Mouse (Mus musculus) heart, embryonic 15.5 days (tissue): ENCODE measurements around the gene Amer2. TPM values are rescaled to one million over a fixed set of nuclear protein-coding genes. Genes with fewer than 3 reads are reported as not detected.

Experiments
- ATAC-seq: fragments of 200-750 bp; cut with Nextera tagmentation; replicated peaks from 2 replicates; pipeline ENCODE4 v1.8.0; 2017; ENCODE audit warnings: low read depth, moderate TSS enrichment; ENCODE audit not compliant: insufficient number of reproducible peaks, insufficient read depth, low FRiP score
- H3K27ac ChIP-seq: fragments of 300-500 bp; sonication (generic); 2 replicates; pipeline ENCODE4 v1.5.1; 2015; ENCODE audit warnings: mild to moderate bottlenecking, inconsistent platforms
- H3K27me3 ChIP-seq: fragments of 300-500 bp; sonication (generic); 2 replicates; pipeline ENCODE4 v1.6.1; 2015; ENCODE audit warnings: inconsistent platforms
- H3K36me3 ChIP-seq: fragments of 300-500 bp; sonication (generic); 2 replicates; pipeline ENCODE4 v1.6.1; 2015; ENCODE audit warnings: mild to moderate bottlenecking, inconsistent platforms
- H3K4me1 ChIP-seq: fragments of 300-500 bp; sonication (generic); replicated peaks from 2 replicates; pipeline ENCODE4 v1.6.1; 2015; ENCODE audit warnings: inconsistent platforms
- H3K4me2 ChIP-seq: fragments of 300-500 bp; sonication (generic); 2 replicates; pipeline ENCODE4 v1.6.1; 2015; ENCODE audit warnings: inconsistent platforms, mild to moderate bottlenecking, moderate library complexity
- H3K4me3 ChIP-seq: fragments of 300-500 bp; sonication (generic); 2 replicates; pipeline ENCODE4 v1.5.1; 2015; ENCODE audit warnings: mild to moderate bottlenecking, inconsistent platforms
- H3K9ac ChIP-seq: fragments of 300-500 bp; sonication (generic); 2 replicates; pipeline ENCODE4 v1.6.1; 2015; ENCODE audit warnings: mild to moderate bottlenecking, inconsistent platforms
- H3K9me3 ChIP-seq: fragments of 300-500 bp; sonication (generic); replicated peaks from 2 replicates; pipeline ENCODE4 v1.6.1; 2016; ENCODE audit warnings: inconsistent platforms
- WGBS: fragments of 180-500 bp; shearing (Covaris S2); methylation state at CpG from one replicate; pipeline ENCODE4 v1.1.7; 2015; ENCODE audit warnings: mixed read lengths; 5-methylcytosine and 5-hydroxymethylcytosine counted together
- polyA plus RNA-seq: library from polyadenylated mRNA; unstranded; fragments of >200 nt; fragmentation: Nextera tagmentation; extraction: Ambion mirVana; gene quantifications from 2 replicates; pipeline ENCODE4 v1.2.1, GENCODE M21; 2015

Amer2 gene
- polyA plus RNA-seq, 1 experiment from 2014 or later: 0.48 TPM

DNA sequence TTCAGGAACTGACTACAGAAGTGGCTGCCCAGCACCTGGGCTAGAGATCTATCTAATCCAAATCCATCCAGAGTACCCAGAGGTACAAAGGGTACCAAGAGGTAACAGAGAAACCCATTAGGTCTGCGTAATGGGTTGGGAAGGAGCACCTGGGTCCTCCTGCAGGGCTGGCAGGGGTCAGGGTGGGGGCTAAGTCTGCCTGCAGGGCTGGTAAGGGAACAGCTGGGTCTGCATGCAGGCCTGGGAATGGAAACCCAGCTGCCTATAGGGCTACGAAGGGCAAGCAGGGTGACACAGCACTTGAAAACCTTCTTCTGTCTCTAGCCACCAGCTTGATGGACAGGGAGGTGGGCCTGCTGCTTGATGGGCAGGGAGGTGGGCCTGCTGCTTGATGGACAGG lies 19.1 kb downstream of the Amer2 start:
- no peaks in the 10 kb centered on the region for H3K36me3 ChIP-seq

DNA sequence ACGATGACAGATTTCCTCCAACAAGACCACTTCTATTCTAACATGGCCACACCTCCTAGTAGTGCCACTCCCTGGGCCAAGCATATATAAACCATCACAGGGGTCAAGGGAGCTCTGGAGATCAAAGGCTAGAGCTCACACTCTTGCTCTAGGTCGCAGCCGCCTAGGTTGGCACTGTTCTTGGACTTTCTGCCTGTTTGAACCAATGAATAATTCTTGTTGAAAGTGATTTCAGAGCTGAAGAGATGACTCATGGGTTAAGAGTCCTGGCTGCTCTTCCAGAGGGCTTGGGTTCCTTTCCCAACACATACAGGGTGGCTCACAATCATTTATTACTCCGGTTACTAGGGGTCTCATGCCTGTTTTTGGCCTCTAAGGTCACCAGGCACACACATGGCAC lies 24.3 kb downstream of the Amer2 start:
- no peaks in the 10 kb centered on the region for H3K36me3 ChIP-seq
- H3K9ac ChIP-seq: no peak overlapping the region
- no peak overlapping the region for H3K4me3 ChIP-seq
- H3K9me3 ChIP-seq: no peaks in the 10 kb centered on the region
- H3K27ac ChIP-seq: no peak overlapping the region
- no peaks in the 10 kb centered on the region for H3K4me1 ChIP-seq
- no peaks in the 10 kb centered on the region for H3K27me3 ChIP-seq
- 76% methylated on average over 4 of the region's 4 CpGs for WGBS
- no peak overlapping the region for H3K4me2 ChIP-seq
- no peak for ATAC-seq

More for the DNA sequence above, 19.1 kb downstream of the Amer2 start:
- Histone ChIP-seq H3K4me3 (no peak overlapping the region), H3K4me2 (no peak overlapping the region), H3K27ac (no peak overlapping the region), H3K9me3 (no peaks in the 10 kb centered on the region), H3K4me1 (no peaks in the 10 kb centered on the region), H3K27me3 (no peaks in the 10 kb centered on the region), H3K9ac (no peak overlapping the region)
- WGBS: 69% methylated on average over 2 of the region's 2 CpGs
- no peak for ATAC-seq

DNA sequence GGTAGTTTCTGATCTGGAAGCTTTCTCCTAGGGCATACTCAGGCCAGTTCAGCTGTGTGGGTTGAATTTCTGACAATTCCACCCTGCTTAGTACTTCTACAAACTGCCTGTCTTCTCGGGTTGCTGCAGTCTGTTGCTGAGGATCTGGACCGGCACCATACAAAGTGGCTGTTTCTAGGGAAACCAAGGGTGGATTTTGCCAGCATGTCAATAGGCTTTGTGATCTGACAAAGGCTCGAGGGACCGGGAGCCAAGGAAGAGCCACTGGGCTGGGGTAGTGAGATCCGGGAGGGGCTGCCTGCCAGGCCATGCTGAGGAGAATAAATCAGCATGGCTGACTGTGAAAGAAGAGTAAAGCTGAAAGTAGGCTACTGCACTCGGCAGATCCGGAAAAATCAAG lies 25.8 kb downstream of the Amer2 start:
- Histone ChIP-seq H3K9me3 (no peaks in the 10 kb centered on the region), H3K4me2 (no peak overlapping the region), H3K27ac (no peak overlapping the region), H3K4me3 (no peak overlapping the region), H3K36me3 (no peaks in the 10 kb centered on the region), H3K27me3 (no peaks in the 10 kb centered on the region), H3K4me1 (no peaks in the 10 kb centered on the region), H3K9ac (no peak overlapping the region)
- no peak for ATAC-seq
- WGBS: 63% methylated on average over 7 of the region's 7 CpGs

DNA sequence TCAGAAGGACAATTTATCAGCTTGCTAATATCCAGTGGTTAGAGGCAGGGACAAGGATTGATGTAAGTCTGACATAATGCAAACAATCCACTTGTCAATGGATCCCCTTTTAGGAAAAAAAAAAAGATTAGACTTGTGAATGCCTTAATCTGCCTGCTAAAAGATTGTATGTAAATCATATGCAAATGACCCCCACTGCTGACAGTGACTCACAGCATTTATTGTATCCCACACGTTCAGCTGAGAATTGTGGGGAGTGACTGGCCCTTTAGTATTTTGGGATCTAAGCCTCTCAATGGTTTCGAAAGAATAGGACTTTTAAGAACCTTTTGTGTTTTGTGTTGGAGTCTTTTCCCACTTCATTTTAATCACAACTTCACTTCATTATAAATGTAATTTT lies 30.2 kb downstream of the Amer2 start:
- no peak overlapping the region for H3K4me2 ChIP-seq
- no peaks in the 10 kb centered on the region for H3K4me1 ChIP-seq
- no peaks in the 10 kb centered on the region for H3K9me3 ChIP-seq
- no peaks in the 10 kb centered on the region for H3K27me3 ChIP-seq
- no peak overlapping the region for H3K4me3 ChIP-seq
- 76% methylated on average over 2 of the region's 2 CpGs for WGBS
- no peak for ATAC-seq
- H3K9ac ChIP-seq: no peak overlapping the region
- H3K27ac ChIP-seq: no peak overlapping the region
- no peaks in the 10 kb centered on the region for H3K36me3 ChIP-seq

DNA sequence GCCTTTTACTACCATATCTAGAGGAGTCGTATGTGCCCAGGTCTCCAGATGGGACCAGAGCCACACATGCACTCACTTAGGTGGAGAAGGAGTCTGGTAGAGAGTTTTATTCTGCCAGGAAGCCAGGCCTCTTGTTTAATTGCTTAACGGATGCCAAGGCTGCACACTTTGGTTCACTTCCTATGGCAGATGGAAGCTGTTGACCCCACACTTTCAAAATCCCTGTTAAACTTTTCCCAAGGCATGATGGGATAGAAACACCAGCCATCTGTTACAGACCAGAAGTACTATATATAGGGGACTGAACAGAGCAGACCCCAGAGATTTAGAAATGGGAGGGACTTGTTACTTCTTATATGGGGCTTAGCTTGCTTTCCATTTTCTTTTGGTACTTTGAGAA lies 32.8 kb downstream of the Amer2 start:
- Histone ChIP-seq H3K4me2 (no peak overlapping the region), H3K36me3 (no peaks in the 10 kb centered on the region), H3K27ac (no peak overlapping the region), H3K4me3 (no peak overlapping the region), H3K27me3 (no peaks in the 10 kb centered on the region), H3K4me1 (no peaks in the 10 kb centered on the region; the same call in 1 of the 2 replicates), H3K9me3 (no peaks in the 10 kb centered on the region), H3K9ac (no peak overlapping the region)
- no peak for ATAC-seq
- 75% methylated on average over 2 of the region's 2 CpGs for WGBS

DNA sequence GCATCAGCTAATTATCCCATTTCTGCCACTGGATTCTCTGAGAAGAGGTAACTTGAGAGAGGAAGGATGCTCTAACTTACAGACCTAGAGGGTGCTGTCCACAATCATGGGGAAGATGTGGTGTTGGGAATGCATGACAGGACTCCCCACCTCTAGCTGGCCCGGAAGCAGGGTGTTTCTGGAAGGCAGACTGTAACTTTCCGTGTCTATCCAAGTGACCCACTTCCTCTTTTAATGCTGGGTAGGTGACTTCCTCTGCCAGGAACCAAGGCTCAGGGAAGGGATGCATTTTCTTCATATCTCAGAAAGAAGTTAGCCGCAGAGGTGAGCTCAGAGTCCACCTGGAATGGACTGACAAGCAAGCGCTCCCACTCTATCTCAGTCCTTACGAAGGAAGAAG lies 33.5 kb downstream of the Amer2 start:
- Histone ChIP-seq H3K27me3 (no peaks in the 10 kb centered on the region), H3K4me1 (no peaks in the 10 kb centered on the region; the same call in 1 of the 2 replicates), H3K27ac (no peak overlapping the region), H3K4me2 (no peak overlapping the region), H3K9me3 (no peaks in the 10 kb centered on the region), H3K4me3 (no peak overlapping the region), H3K9ac (no peak overlapping the region), H3K36me3 (no peaks in the 10 kb centered on the region)
- whole genome bisulfite sequencing: 80% methylated on average over 5 of the region's 5 CpGs
- no peak for ATAC-seq

DNA sequence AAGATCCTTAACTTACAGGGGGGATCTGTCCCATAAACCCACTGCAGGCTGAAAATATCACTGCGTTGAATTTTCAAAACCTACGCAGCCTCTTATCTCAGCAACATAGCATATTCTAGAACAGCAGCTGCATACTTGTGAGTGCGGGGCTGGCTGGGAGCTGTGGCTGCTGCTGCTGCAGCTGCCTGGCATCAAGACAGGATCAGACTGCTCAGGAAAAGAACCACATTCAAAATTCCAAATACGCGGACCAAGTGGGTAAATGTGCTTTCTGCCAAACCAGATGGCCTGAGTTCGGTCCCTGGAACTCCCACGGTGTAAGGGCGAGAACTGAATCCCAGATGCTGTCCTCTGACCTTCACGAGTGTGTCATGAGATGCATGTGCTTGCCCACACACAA lies 34.3 kb downstream of the Amer2 start:
- no peak overlapping the region for H3K9ac ChIP-seq
- no peaks in the 10 kb centered on the region for H3K36me3 ChIP-seq
- H3K27ac ChIP-seq: no peak overlapping the region
- H3K4me2 ChIP-seq: no peak overlapping the region
- H3K27me3 ChIP-seq: no peaks in the 10 kb centered on the region
- no peaks in the 10 kb centered on the region for H3K9me3 ChIP-seq
- WGBS: 61% methylated on average over 9 of the region's 9 CpGs
- ATAC-seq: no peak
- no peak overlapping the region for H3K4me3 ChIP-seq
- no peaks in the 10 kb centered on the region; the same call in 1 of the 2 replicates for H3K4me1 ChIP-seq

DNA sequence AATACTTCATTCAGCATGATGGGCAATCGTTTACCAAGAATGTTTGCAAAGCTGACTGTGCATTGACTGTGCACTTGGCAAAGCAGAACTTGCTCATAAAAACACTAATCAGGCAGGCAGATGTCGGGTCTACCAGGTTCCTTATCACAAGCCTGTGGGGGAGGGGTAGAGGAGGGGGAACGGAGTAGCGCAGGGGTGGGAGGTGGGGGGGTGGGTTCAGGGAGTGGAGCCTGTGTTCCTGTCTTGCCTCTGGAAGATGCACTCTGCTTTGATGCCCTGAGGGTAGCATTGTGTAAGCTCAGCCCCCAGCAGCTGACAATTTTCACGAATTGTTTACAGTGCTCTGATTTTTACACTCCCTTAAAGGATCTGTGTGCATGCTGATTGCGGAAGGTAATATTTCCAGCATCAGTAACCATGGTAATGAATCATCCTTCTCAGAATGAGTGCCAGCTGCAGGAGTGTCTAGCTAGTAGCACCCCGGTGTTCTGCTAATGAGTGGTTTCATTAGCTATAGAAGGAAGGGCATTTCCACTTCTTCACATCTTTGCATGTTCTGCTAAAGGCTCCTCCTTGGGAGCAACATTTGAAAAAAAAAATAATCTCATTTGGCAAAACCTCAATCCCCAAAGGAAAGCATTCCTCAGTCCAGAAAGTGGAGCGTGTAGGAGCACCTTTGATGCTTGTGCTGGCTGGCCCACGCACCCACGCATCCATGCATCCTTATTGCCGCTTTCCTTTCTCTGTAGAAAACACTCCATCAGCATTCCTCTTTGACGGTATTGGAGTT lies 36.8 kb downstream of the Amer2 start:
- H3K4me1 ChIP-seq: peaks cover under 1% of the 10 kb centered on the region; the same call in 1 of the 2 replicates
- no peak overlapping the region for H3K27ac ChIP-seq
- H3K9me3 ChIP-seq: no peaks in the 10 kb centered on the region
- no peak overlapping the region for H3K4me3 ChIP-seq
- H3K9ac ChIP-seq: no peak overlapping the region
- no peak for ATAC-seq
- no peaks in the 10 kb centered on the region for H3K36me3 ChIP-seq
- 32% methylated on average over 12 of the region's 12 CpGs for WGBS
- H3K27me3 ChIP-seq: no peaks in the 10 kb centered on the region
- 0 out of 2 replicates have a peak overlapping the region, but pooled peaks have one; percentile 3 for H3K4me2 ChIP-seq

DNA sequence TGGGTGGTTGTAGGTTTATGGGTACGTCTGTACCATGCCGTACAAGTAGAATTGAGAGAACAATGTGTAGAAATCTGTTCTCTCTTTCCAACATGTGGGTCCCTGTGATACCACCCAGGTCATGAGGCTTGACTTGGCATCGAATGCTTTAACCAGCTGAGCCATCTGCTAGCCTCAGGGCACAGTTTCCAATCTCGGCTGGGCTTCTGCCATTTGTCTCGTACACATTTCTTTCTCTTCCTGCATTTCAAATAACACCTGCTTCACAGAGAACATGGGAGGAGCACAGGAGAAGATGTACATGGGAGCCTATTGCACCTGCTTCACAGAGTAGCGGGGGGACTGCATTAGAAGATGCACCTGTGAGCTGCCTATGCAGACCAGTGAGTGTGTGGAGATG lies 38.2 kb downstream of the Amer2 start:
- no peak overlapping the region for H3K9ac ChIP-seq
- no peak for ATAC-seq
- H3K27ac ChIP-seq: no peak overlapping the region
- no peak overlapping the region for H3K4me3 ChIP-seq
- H3K27me3 ChIP-seq: no peaks in the 10 kb centered on the region
- no peaks in the 10 kb centered on the region for H3K36me3 ChIP-seq
- H3K4me2 ChIP-seq: no peak overlapping the region
- H3K9me3 ChIP-seq: no peaks in the 10 kb centered on the region
- WGBS: 86% methylated on average over 6 of the region's 6 CpGs
- peaks cover 3% of the 10 kb centered on the region; the same call in 1 of the 2 replicates for H3K4me1 ChIP-seq

DNA sequence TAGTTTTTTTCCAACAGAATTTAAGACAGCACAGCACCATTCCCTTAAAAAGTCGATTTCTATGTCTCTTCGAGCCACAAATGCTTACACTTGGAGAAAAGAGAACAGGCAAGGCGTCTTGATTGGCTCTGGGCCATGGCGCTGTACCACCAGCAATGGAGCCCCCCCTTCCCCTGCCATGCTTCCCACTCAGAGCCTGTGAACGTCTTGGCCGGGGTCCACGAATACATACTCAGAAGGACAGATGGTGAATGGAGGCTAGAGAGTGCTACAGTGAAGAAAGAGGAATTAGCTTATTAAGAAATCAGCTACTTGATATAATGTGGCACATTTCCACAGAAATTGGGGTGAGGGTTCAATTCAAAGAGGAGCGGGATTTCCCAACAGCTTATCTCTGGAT lies 41.6 kb downstream of the Amer2 start:
- no peak overlapping the region for H3K4me2 ChIP-seq
- 62% methylated on average over 8 of the region's 8 CpGs for WGBS
- H3K9ac ChIP-seq: no peak overlapping the region
- H3K36me3 ChIP-seq: no peaks in the 10 kb centered on the region
- no peak overlapping the region for H3K4me3 ChIP-seq
- peaks cover 3% of the 10 kb centered on the region; the same call in 1 of the 2 replicates for H3K4me1 ChIP-seq
- no peak for ATAC-seq
- H3K27me3 ChIP-seq: no peaks in the 10 kb centered on the region
- H3K27ac ChIP-seq: no peak overlapping the region
- H3K9me3 ChIP-seq: no peaks in the 10 kb centered on the region

DNA sequence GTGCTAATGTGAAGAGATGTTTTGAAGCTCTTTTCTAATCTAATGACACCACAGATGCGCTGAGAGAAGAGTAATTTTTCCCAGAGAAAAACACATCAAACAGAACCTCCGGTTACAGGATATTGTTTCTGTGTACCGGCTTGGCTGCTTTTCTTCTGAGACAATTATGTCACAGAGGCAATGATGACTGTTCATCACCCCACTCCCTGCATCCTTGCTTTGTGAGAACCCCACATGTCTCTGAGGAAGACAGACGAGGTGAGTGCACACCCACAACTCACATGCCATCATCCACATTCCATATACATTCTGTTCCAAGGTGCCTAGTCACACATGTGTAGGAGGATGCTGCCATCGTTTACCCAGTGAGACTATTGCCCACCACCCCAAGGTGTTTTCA lies 44.9 kb downstream of the Amer2 start:
- Histone ChIP-seq H3K27me3 (no peaks in the 10 kb centered on the region), H3K4me2 (no peak overlapping the region), H3K9me3 (no peaks in the 10 kb centered on the region), H3K27ac (no peak overlapping the region), H3K9ac (no peak overlapping the region), H3K4me3 (no peak overlapping the region), H3K36me3 (no peaks in the 10 kb centered on the region), H3K4me1 (peaks cover 3% of the 10 kb centered on the region; the same call in 1 of the 2 replicates)
- WGBS: 68% methylated on average over 5 of the region's 5 CpGs
- ATAC-seq: no peak

DNA sequence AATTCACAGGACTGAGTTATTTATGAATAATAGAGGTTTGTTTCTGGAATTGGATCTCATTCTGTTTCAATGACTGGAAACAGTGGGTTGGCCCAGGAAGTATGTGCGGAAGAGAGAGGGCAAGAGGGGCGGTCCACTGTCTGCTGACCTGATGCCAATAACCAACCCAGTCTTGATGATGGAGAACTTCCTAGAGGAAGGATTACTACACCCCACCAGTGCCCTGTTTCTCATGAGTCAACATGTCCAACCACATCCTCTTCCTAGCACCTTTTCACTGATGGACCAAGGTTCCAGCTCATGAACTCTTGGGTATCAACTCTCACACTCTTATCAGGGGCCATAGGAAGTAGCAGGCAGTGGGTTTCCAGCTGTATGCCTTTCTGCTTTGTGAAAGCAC lies 49.9 kb downstream of the Amer2 start:
- H3K36me3 ChIP-seq: no peaks in the 10 kb centered on the region
- ATAC-seq: no peak

More for the DNA sequence above, 49.9 kb downstream of the Amer2 start:
- no peaks in the 10 kb centered on the region for H3K9me3 ChIP-seq
- H3K27me3 ChIP-seq: no peaks in the 10 kb centered on the region
- no peak overlapping the region for H3K4me3 ChIP-seq
- WGBS: 92% methylated on average over 2 of the region's 2 CpGs
- peaks cover 8% of the 10 kb centered on the region for H3K4me1 ChIP-seq
- no peak overlapping the region for H3K4me2 ChIP-seq
- H3K27ac ChIP-seq: no peak overlapping the region
- H3K9ac ChIP-seq: no peak overlapping the region
